Mouse (Mus musculus): ENCODE measurements around the gene Prcd. TPM values are rescaled to one million over a fixed set of nuclear protein-coding genes. Genes with fewer than 3 reads are reported as not detected.
A peak's percentile ranks its signal among the peaks of the same experiment; 100 is the strongest.
"Not testable (repeated sequence)": the region's sequence is repeated elsewhere in the genome, so short reads cannot be mapped to it uniquely, and the experiment has no call there.

Gene Prcd
- total RNA-seq (2021), result 1 to 10 TPM; 4.6 to 5.0 TPM
- long read RNA-seq, experiment 1, partial matches to known transcripts, result 0 of 2 reads
- long read RNA-seq, experiment 1, other reads (novel, unspliced or antisense), result 0 of 2 reads
- long read RNA-seq, experiment 2, partial matches to known transcripts, result 3 of 10 reads
- long read RNA-seq, experiment 2, other reads (novel, unspliced or antisense), result 4 of 10 reads

DNA sequence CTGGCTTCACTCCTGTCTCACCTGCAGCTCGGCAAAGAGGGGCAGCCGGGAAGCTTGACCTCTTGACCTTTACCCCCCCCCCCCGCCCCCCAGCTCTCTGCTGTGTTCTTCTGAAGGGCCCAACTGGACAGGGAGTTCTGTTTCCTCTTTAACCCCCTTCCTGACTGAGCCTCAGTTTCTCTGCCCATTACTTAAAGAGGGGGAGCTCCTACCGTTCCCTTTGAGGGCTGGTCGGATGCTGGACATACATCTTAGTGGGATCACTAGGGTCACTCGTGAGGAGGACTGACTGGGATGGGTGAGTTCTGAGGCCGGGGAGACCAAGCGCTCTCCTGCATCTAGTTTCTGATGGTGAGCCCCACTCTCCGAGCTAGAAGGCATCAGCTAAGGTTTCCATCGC lies at the start of gene Prcd:
Gene Prcd, plus strand, starts transcription at position 301 of the 400 bp plus-strand sequence.
- no peak for DNase-seq (ENCODE audit: low spot score in 2 of 2)

DNA sequence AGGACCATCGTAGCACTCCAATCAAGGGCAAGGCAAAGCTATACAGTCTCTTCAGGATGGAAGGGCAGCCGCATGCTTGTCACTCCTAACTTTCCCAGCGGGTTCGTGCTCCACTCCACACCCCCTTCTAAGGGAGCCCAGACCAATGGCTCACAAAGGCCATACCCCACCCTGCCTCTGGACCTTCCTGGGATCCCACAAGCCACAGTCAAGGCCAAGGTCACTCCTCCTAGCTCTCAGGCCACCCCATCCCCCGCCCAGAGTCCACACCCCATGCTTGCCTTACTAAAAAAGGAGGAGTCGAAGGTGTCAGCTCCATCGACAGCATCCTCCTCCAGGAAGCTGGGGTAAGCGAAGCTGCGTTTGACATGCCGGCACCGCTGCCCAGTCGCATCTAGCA lies 49.2 kb upstream of the Prcd start:
- no peak for DNase-seq (ENCODE audit: low spot score in 2 of 2)

DNA sequence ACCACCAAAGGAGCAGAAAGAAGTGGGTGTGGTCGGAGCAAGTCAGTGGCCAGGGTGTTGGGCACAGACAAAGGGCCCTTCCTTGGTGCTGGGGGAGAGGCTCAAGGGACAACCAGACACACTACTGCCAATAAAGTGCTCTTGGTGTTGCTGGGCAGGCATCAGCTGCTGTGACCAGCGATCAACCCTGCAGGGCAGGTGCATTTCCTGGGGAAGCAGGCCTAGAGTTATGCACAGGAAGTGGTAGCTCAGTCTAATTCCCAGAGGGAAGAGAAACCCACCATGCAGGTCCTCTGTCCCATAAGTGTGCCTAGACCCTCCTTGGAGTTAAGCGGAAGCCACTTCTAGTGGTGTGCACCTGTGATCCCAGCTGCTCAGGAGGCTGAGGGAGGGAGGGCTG lies 45.6 kb upstream of the Prcd start:
- no peak for DNase-seq (ENCODE audit: low spot score in 2 of 2)

DNA sequence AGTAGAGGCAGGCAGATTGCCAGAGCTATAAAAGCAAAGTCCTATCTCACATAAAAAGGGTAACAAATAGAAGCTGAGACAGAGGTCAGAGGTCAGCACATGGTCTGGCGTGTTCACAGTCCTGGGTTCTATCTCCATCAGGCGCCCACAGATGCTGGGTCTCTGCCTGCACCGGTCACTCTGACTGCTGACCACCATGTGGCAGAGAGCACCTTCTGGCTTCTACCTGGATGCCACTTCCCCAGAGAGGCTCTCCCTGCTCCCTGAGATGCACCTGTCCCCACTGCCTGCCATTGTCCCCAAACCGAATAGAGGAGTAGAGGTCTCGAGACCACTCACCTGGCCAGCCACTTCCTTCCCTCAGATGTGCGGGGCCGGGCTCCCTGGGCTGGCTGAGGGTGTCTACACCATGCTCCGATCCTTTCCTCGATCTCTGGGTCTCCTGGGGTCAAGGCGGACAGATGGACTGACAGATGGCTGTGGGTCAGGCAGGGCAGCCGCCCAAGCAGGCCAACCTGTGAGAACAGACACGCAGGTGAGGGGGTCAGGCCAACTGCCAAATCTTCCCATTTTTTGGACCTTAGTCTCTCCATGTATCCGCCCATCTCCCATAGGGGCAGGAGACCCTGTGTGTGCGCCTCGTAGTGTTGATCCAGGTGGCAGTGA lies 43.2 kb upstream of the Prcd start:
- DNase-seq (ENCODE audit: low spot score in 2 of 2), result no peak

DNA sequence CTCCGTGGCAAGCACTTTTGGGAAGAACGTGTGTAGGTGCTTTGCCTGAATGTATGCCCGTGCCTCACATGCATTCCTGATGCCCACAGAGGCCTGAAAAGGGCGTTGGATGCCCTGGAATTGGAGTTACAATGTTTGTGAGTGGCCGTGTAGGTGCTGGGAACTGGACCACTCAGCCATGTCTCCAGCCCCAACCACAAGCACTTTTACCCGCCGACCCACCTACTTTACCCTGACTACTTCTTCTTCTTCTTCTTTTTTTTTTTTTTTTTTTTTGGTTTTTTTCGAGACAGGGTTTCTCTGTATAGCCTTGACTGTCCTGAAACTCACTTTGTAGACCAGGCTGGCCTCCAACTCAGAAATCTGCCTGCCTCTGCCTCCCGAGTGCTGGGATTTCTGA lies 42.2 kb upstream of the Prcd start:
- not testable (repeated sequence) for DNase-seq (ENCODE audit: low spot score in 2 of 2)

DNA sequence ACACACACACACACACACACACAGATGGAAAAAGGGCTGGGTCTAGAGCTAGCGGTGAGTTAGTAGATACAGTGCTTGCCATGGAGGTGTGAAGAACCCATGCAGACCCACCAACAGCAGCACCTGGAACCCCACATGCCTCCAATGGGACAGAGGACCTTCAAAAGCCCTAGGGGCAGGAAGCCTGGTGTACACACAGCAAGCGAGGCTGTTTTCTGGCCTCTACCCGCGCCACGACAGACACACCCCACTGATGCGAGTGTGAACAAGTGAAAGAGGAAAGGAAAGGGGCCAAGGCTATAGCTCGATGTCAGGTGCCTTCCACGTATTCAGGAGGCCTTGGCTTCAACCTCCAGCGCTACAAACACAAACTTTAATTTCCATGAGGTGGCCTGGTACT lies 41.5 kb upstream of the Prcd start:
- DNase-seq (ENCODE audit: low spot score in 2 of 2), result no peak

DNA sequence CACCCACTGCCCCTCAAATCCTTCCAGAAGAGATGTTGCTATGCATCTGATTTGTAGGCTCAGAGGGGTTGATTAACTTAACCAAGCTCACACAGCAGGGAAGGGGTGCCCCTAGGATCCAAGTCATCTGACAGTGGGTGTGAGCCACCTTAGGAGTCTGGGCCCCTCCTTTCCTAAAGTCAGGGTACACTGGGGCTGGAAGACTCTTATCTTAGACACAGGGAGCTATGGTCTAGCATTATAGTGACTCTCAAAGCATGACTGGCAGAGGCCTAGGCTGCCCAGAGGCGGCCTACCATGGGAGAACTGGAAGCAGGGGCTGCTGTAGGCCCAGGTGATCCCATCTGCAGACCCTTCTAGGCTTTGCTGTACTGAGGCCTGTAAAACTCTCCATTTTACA lies 40.8 kb upstream of the Prcd start:
- DNase-seq (ENCODE audit: low spot score in 2 of 2), result no peak

DNA sequence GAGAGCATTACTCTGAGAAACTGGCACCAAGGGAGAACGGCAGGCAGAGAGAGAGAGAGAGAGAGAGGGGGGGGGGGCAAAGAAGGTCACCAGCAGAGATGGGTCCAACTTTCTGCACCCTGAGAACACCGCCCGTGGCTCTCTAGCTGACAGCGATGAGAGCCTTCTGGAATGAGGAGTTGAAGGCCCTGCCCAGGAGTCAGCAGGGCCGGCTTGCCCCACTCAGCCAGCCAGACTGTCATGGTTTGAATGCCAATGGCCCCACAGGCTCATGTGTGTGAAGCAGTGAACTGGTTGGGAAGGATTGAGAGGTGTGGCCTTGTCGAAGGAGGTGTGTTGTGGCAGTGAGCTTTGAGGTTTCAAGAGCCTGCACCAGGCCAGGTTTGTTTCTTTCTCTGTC lies 40.1 kb upstream of the Prcd start:
- no peak for DNase-seq (ENCODE audit: low spot score in 2 of 2)

DNA sequence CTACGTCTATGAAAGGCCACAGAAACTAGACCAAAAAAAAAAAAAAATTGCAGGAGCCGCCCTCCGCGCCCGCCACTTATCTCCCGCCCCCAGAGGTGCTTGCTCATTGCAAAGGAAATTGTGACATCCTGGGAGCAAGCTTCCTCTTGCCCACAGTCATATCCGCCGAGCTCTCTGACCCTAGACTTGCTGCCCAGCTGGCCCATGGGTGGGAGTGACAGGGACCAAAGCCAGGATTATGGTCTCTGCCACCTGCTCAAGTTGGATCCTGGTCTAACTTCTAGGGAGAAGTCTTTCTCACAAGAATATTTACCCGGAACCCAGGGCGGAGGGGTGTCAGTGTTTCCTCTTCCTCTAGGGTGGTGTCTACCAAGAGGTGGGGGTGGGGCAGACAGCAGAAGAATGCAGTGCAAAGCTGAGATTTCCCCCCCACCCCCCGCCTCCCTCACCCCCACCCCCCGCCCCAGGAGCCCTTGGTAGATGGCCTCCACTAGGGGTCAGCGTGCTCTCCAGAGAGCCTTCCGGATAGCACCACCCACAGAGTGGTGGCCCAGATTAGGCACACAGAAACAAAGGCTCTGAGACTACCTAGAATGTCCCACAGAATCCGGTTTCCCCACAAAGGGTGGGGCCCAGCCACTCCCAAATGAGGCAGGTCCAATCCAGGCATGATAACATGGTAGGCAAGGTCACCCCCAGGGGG lies 37.4 kb upstream of the Prcd start:
- DNase-seq (ENCODE audit: low spot score in 2 of 2), result no peak

DNA sequence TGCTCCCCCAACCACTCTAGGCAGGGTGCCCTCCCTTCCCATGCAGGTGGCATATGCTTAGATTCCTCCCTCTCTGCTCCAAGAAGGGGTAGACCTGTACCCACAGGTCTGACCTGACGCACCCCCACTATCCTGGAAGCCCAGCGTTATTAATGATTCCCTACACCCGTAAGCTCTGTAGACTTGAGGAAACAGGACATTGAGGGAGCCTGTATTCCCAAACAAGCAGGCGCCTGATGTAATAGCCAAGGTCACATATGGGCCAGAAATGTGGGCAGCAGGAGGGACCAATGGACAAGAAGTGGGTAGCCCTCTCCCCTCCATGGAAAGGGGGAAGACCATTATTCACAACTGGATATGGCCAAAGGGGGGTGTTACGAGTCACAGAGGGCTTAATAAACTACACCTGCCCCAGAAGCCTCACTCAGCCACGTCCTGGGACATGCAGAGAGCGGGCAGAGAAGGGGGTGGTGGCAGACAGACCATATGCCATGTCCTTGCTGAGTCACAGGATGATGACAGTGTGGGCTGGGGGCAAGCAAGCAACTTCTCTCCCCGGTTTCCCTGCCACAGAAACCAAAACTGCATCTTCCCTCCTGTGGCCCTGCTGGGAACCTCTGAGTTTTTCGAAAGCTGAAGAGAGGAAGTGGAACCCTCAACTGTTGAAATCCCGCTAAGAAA lies 36.8 kb upstream of the Prcd start:
- DNase-seq (ENCODE audit: low spot score in 2 of 2), result no peak

DNA sequence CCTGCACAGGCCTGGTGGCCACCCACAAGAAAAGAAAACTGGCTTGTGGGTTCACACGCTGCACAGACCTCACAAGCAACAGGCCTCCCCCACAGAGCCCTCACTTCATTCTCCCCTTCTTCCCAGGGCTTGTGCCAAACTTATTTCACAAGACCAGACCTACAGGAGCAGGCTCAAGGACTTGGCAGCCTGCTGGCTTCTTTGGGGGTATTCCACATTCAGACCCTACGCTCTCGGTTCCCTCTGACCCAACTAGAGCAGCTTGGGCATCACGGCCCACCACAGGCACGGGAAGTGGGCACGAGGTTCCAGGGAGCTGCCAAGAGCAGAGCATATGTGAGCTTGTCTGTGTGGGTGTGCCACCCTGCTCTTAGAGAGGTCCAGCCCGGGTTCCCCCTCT lies 35.7 kb upstream of the Prcd start:
- DNase-seq (ENCODE audit: low spot score in 2 of 2), result no peak

DNA sequence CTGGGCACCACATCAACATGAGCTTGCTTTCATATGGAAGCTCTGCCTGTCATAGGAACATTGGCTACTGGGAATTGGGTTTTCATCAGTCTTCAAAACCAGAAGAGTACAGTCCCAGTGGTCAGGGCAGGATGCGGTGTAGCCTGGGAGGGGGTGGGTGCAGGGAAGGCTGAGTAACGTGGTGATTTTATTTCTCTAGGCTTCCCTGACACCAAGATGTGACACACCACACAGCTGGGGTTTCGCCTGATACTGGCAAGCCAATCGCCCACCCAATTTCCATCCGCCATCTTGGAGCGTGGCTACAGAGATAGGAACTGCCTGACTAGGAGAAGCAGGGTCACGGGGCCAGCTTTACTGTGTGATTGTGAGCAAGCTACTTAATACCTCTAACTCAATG lies 34.7 kb upstream of the Prcd start:
- no peak for DNase-seq (ENCODE audit: low spot score in 2 of 2)

DNA sequence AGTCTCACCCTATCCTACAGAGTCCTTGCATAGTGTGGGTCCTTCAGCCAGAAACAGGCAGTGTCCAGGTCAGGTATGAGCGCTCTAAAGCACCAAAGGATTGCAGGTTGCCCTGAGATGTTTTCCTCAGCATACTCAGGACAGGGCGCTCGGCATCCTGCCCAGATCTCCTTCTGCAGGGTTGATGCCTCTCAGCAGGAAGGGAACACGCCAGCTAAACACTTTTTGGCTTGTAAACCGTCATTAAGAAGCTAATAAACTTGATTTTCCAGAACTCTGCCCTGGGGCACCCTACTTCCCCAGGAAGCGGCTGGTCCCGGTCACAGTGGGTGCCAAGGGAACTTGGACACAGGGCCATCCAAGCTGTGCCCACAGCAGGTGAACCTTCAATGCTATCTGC lies 34.2 kb upstream of the Prcd start:
- no peak for DNase-seq (ENCODE audit: low spot score in 2 of 2)

DNA sequence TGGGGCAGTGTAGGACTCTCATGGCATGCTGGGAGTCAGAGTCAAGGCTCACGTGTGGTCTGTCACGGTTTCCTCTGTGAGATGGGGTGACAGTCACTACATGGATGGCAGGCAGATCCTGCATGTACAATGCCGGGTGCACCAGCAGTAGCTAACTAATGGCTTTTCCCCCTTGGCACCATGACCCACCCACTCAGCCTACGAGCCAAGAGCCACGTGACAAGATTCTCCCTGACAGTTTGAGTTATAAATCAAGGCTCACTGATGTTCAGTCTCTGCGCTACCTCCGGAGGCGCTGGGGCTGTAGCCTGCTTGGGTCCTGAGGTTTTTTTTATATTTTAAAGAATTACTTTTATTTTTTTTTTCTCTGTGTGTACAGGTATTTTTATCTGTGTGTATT lies 33.8 kb upstream of the Prcd start:
- DNase-seq (ENCODE audit: low spot score in 2 of 2), result no peak

DNA sequence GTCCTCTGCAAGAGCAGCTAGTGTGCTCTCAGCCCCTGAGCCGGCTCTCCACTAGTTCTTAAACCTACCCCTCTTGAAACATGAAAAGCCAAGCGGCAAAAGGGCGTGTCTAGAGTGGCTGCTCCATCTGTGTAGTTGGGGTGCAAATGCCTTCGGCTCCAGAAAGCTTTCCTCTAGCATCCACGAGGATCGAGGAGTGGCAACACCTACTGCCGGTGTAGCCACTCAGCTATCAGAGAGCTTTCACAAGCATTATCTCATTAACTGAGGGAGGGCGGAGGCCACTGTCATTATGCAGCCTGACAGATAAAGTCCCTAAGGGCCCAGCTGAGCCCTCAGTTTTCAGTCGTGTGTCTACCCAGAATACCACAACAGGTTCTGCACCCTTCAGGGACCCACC lies 33.3 kb upstream of the Prcd start:
- no peak for DNase-seq (ENCODE audit: low spot score in 2 of 2)

DNA sequence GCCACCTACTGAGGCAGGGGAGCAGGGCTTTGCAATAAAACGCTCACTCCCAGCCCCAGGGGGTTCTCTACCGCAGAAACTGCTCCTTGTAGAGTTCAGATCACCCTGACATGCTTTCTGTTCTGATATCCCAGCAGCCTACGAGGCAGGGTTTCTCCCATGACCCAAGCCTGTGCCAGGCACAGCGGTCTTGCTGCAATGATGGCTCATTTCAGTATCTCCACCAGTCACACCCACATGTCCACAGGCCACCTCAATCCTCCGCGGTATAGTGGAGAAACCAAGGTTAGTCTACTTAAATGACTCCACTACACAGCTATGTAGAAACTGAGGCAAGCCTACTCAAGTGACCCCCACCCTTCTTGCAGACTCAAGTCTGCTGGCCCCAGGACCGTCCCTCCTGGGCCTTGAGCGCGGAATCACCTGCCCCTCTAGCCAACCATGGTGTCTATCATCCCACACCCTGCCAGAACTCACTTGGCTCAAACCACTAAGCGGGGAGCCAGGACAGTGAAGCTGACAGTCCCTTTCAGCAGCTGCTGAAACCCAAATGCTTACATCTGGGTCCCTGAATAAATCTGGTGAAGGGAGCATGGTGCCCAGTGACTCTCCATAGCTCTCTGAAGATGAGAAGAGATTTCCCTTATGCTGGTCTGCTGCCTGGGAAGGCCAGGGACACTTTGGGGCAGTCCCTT lies 32.6 kb upstream of the Prcd start:
- no peak for DNase-seq (ENCODE audit: low spot score in 2 of 2)

DNA sequence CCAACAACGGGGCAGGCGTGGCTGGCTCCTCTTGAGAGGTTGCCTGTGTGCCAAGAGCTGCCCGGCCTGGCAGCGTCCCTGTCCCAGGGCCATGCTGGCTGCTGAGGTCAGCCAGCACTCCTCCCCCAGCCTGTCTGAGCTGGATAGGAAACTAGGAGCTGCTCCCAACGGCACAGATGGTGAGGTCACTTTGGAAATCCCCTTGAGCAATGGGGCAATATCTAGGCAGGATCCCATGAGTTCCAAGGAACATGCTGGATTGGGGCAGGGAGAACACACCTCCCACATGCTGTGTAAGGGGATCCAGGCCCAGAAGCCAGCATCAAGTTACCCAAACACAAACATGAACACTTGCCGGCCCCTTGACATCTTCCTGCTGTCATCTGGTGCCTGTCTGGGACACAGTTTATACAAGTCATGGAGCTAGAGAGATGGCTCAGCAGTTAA lies 32.1 kb upstream of the Prcd start:
- DNase-seq (ENCODE audit: low spot score in 2 of 2), result peak in 1 of 2 experiments; percentile 60

DNA sequence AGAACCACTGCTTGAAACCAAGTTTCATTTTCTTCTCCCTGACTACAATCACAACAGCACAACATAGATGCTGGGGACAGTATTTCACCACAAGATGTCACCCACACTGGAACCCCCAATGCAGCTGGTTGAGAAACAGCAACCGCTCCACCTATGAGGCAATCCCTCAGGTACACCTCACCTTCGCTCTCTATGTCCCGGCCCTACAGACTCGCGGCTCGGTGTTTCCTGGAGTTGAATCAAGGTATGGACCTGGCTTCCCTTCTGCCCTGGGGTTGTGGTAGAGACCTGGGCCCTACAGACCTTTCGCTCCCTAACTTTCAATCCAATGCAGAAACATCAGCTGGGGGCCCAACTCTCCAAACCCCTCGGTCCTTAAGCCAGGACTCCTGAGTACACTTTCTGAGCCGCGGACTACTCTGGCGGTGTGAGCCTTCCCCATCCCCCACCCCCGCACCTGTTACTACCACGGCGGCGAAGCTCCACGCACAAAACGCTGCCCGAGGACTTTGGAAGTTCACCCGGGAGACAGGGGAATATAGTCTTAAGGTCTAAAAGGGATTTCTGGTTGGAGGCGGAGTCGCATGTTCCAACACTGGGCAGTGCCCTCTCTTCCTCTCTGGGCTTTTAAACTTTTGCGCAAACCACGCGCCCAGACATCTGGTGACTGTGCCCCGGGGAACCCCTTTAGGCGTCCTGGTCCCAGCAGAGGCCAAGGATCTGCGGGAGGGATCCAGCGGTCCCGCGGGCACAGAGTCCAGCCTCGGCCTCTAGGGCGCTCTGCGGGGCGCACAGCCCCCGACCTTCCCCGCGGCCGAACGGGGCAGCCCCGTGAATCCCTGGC lies 29.8 kb upstream of the Prcd start:
- no peak for DNase-seq (ENCODE audit: low spot score in 2 of 2)

DNA sequence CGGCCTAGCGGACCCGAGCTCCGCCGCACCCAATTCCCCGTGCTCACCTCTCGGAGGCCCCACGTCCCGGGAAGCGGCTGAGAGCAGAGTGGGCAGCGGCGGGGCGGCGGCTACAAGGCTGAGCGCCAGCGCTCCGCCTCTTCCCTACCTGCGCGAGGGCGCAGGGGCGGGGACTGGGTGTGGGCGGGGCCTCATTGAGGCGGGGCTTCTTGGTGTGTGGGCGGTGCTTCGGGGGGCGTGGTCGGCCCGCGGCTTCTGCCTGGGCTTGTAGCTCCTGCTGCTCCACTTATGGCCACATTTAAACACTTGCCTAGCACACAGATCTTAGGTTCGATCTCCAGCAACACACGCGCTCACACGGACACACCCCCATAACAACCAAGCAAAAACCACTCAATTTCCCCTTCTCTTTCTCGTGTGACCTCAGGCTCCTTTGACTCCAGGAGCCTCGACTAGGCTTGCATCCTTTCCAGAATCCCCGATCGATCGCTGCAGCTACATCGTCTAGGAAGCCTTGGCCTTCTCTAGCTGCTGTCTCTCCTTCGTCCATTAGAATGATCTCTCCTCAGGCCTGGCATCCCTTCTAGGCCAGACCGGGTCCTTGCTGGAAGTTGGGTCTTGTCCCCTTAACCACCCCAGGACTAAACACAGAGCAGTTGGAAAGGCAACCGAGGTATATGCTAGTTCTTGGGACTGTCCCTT lies 29.1 kb upstream of the Prcd start:
- no peak for DNase-seq (ENCODE audit: low spot score in 2 of 2)
